Mouse (Mus musculus) NIH3T3 (cell line): ENCODE measurements around the gene 1700019D03Rik.
"Not testable (repeated sequence)": the region's sequence is repeated elsewhere in the genome, so short reads cannot be mapped to it uniquely, and the experiment has no call there.

ENCODE experiments used
- DNase-seq: peaks from one replicate; pipeline ENCODE4 v3.0.0-alpha.2; 2012; ENCODE audit warnings: low read depth

Gene 1700019D03Rik

DNA sequence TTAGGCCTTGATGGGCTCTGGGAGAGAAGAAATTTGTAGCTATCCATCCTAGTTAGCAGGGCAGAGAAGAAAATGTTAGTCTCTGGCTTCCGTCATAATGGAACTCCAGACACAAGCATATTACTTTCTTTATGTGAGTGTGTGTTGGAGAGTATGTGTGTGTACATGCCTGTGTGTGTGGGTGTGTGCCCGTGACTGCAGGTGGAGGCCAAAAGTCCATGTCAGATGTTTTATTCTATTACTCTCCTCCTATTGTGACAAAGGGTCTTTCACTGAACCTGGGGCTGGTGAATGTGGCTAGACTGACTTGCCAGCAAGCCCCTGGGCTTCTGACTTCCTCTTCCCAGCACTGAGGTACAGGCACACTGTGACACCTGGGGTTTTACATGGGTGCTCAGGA, 65.5 kb downstream of the 1700019D03Rik start:
- no peak for DNase-seq

DNA sequence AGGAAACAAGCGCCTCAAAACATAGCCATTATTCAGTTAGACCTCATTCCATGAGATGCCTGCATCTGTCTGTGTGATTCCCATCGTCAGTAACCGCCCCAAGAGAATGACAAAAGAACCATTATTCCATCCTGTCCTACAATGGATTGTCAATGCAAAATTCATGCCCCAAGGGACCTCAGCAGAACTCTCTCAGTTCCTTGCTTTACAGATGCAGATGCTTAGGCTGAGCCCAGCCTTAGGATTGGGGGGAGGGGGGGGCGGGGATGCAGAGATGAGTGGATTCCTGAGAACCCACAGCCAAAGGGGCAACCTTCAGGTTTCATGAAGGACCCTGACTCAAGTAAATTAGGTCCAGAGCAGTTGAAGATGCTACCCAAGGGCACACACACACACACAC, 66.4 kb downstream of the 1700019D03Rik start:
- DNase-seq = no peak

DNA sequence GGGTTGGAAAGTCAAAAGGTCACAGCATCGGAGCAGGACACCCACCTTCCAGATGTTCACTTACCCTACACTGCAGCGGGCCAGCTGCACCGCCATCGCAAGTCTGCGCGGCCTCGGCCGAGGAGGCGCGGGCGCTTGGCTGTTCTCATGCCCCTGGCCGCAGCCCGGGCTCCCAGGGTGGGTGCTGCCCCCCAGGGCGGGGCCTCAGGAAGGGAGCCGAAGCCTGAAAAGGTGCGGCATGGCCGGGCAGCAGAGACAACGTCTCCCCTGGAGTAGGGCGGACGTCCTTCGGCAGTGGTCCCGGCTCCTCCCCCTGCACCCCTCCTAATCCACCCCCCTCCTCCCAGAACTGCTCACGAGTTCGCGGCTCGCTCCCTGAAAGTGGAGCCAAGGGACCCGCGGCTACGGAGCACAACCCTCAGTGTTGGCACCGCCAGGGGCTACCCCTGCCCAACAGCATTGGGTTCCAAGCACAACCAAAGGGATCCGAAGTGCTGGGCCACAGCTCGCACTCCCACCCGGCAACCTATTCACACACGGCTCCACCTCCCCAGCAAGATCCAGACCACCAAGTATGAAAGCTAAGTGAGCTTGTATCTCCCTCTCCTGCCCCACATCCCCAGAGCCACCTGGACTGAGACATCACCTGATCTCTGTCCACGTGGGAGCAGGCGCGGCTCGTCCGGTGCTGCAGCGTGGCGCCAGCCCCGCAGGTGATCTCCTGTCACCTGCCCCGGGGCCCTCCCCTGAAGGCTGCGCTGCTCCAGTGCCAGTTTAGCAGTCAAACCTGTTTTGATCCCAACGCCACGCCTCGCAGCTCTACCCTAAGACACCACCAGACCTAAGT, 67.2 kb downstream of the 1700019D03Rik start:
- no peak for DNase-seq

DNA sequence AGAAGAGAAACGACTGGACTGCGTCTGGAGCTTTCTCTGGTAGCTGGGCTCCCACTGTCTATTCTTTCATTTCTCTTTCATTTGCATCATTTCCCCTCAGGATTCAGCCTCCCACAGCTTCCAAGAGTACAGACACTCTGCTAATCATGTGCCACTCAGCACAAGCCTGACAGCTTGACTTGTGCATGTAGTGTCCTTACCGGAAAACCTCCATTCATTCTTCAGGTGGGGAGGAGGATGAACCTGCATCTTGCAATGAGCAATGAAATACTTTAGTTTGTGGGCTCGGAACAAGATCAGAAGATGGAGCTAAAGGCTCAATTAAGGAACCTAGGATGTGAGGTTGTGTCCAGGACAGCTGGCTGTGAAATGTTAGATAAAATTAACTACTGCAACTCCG, 67.8 kb downstream of the 1700019D03Rik start:
- DNase-seq = no peak

DNA sequence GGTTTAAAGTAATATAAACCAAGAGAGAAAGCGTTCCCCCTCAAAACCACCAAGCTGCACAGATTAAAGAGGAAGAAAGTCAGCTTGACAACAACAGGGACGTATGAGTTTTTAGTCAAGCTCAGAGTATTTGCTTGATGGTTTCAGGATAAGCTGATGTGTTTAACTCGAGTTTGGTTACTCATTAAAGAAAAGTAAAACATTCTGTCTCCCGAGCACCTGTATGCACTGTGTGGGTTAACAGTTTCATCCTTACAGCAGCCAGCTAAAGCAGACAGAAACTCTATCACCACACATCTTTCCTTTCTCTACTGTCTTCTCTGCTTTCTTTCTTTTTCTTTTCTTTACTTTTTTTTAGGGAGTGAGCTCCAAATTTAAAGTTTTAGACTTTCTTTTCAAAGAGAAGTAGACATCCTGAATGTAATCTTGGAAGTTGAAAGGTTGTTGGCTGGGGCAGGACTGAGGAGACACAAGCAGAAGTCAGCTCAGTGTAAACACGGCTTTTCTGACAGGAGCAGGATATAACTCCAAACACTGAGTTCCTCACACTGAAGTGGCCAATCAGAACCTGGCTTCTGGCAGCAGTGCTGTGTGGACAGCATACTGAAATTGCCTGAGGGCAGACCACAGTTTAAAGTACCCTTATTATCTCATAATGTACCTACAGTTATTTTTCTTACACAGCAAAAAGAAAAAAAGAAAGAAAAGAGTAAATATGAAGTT, 68.7 kb downstream of the 1700019D03Rik start:
- no peak for DNase-seq

DNA sequence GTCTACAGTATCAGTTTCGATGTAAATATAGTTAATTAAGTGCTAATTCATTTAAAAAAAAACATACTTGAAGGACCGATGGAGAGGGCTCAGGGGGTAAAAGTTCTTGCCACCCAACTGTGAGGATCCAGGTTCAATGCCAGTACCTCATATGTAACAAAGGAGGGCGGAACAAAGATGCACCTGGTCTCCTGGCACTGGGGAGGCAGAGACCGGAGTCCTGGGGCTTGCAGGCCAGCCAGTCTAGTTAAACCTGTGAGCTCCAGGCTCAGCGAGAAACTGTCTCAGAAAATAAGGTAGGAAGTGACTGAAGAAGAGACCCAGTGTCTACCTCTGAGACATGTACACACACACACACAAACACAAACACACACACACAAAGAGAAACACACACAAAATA, 72.1 kb downstream of the 1700019D03Rik start:
- no peak for DNase-seq

DNA sequence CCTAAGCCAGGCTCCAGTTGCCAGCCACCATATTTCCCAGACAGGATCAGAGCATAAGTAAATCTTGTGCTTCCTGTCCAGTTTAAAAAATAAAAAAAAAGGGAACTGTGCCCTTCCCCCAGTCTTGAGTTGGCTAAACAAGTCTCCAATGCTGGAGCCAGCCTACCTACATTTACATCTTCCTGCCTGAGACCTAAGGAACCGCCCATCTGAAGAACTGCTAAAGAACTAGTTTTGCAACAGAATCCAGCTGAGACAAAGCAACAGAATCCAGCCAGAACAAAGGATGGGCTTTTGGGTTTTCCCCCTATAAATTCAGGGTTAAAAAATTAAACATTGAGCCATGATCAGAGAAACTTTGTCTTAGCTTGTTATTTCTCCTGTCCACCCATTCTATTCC, 81.0 kb downstream of the 1700019D03Rik start:
- no peak for DNase-seq

DNA sequence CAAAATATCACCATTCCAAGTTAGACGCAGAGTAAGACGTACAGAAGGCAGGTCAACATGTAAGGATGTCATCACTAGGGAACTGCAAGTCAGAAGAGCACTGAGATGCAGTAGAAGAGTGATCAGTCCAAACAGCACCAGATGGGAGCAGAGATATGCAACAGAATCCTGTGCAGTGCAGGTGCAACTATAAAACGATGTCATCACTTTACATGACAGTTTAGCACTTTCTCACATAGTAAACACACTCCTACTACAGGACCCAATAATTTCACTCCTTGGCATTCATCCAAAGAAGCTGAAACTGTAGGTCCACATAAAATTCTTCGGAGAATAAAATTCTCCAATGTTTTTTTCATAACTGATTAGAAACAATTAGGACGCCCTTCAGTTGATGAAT, 85.5 kb downstream of the 1700019D03Rik start:
- DNase-seq = no peak

DNA sequence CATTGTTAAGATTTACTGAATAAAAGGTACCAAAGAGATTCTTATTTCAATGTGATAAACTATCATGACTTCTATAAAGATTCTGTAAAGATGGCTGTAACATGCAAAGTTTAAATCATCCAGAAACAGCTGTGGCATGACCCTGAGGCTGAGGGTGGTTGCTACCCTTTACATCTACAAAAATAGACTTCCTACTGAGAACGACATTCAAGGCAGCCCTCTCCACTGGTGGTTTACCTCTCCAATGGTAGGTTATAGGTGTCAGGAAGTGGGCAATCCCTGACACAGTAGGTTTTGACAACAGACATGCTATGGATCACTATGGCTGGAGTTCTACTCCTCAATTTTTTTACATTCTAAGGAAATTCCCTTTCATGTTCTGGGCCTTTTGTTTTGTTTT, 95.5 kb downstream of the 1700019D03Rik start:
- not testable (repeated sequence) for DNase-seq

DNA sequence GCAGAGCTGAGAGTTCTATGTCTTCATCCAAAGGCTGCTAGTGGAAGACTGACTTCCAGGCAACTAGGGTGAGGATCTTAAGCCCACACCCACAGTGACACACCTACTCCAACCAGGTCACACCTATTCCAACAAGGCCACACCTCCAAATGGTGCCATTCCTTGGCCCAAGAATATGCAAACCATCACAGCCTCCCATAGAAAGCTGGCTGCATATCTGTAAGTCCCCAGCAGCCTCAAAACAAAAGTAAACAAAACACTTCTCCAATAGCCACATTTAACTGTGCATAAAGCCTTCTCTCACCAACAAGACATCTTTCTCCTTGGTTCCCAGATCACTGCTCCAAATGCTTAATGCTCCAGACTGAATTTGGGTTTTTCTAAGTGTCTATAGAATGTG, 101.1 kb downstream of the 1700019D03Rik start:
- not testable (repeated sequence) for DNase-seq

DNA sequence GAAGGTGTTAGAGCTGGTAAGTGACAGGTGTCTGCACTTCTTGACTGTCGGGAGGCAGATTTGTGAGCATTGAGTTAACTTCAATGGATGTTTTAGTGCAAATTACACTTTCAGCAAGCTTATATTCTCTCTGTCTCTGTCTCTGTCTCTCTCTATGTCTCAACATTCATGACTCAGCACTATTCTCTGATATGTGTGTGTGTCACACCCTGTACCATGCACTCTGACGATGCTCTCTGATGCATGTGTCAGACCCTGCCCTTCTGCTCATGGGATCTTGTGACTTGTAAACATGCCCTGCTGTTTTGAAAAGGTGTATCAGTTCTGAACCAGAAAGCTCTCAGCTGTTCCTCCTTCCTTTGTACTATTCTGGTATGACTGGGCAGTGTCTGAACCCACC, 103.3 kb downstream of the 1700019D03Rik start:
- peak; percentile 3 for DNase-seq

DNA sequence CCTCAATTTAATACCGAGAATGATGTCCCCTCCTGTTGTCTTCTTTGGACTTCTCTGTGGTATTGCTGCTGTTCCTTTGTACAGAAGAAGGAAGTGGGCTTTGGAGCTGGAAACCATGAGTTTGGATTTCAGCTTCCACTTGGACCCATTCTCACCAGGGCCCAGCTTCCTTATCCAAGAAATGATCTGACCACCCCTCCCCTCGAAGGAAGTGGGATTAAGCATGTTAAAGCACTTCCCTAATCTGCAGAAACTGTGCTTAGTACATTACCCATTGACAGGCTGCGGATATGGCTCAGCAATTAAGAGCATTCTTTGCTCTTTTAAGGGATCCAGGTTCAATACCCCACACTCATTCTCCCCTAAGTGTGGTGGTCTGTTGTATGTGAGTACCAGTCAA, 110.2 kb downstream of the 1700019D03Rik start:
- no peak for DNase-seq

DNA sequence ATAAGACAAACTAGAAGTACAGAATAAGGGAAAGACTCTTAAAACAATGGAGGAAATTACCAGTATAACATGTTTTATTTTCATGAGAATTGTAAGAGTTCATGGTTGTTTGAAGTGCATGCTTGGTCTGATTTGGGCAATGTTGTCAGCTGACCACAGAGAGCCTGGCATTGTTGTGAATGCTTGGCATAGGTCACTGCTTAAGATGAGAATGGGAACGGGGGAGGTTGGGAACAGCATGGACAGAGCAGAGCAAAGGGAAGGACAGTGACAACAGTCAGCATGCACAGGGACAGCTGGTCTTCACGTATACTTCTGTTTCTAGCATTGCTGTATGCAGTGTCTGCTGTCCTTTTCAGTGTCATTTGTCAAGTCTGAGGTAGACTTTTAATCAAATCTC, 135.8 kb downstream of the 1700019D03Rik start:
- DNase-seq = no peak
